Comparison of ENCODE assay signal across 9 mouse cellular contexts in genomic region chr5:125189625-125190024, GRCm38 (mm10). TPM values are rescaled to one million over a fixed set of nuclear protein-coding genes. Genes with fewer than 3 reads are reported as not detected.
DNase-seq lines count a peak whose midpoint lies in the region; ATAC-seq and TF ChIP-seq lines count a peak whose summit lies in the region.
"Had no signal": no experiment of that assay in that cellular context is flagged by ENCODE, and none has a peak within 500 bp of the region (broad histone marks: within the 10 kb centered on the region; RNA-seq: fewer than 3 reads in every experiment).

No protein-coding gene starts in this region.

- DNase-seq in midbrain, embryonic 10.5 days (ENCODE audit: low spot score), result peak; percentile 59
- peak; percentile 71 to 80 for DNase-seq in cerebellum, adult 18-20 months
- no peak for DNase-seq in forebrain, postnatal 0 days
- DNase-seq in kidney, adult 2 months, result peak; percentile 86
- peak; percentile 49 for DNase-seq in liver, adult 2 months (ENCODE audit: extremely low read depth, low read depth, low spot score)
- DNase-seq in testis, postnatal 14 days (ENCODE audit: low spot score), result peak; percentile 81

- H3K4me3 ChIP-seq in midbrain, embryonic 10.5 days, result no peak overlapping the region
- no peak overlapping the region for H3K4me3 ChIP-seq in midbrain, embryonic 15.5 days
- H3K4me3 ChIP-seq in forebrain, postnatal 0 days (ENCODE audit: low read depth, low read length), result no peak overlapping the region
- no peak overlapping the region for H3K4me3 ChIP-seq in kidney, adult 2 months (ENCODE audit: insufficient read depth, low read depth, low read length)
- no peak overlapping the region for H3K4me3 ChIP-seq in liver, adult 2 months (ENCODE audit: insufficient read depth, low read depth, low read length)
- H3K4me3 ChIP-seq: embryonic facial prominence, embryonic 13.5 days had no signal

- H3K9me3 ChIP-seq in midbrain, embryonic 10.5 days (replicated peaks), result peaks cover 4% of the 10 kb centered on the region; the same call in 1 of the 2 replicates
- H3K9me3 ChIP-seq in midbrain, embryonic 15.5 days, result no peaks in the 10 kb centered on the region
- no peaks in the 10 kb centered on the region for H3K9me3 ChIP-seq in forebrain, postnatal 0 days (ENCODE audit: low read length)
- H3K9me3 ChIP-seq: embryonic facial prominence, embryonic 13.5 days had no signal

- H3K4me1 ChIP-seq in midbrain, embryonic 10.5 days, result peaks cover 40% of the 10 kb centered on the region
- peaks cover 4% of the 10 kb centered on the region for H3K4me1 ChIP-seq in midbrain, embryonic 15.5 days
- H3K4me1 ChIP-seq in forebrain, postnatal 0 days (ENCODE audit: insufficient read depth), result no peaks in the 10 kb centered on the region
- H3K4me1 ChIP-seq in kidney, adult 2 months (ENCODE audit: control insufficient read depth, insufficient read depth, low read length), result no peaks in the 10 kb centered on the region
- H3K4me1 ChIP-seq in liver, adult 2 months (ENCODE audit: control insufficient read depth, insufficient read depth, low read length), result no peaks in the 10 kb centered on the region; the same call in 1 of the 2 replicates

- H3K4me2 ChIP-seq in midbrain, embryonic 15.5 days, result no peak overlapping the region
- H3K4me2 ChIP-seq in forebrain, postnatal 0 days (ENCODE audit: low read depth), result no peak overlapping the region
- H3K4me2 ChIP-seq: embryonic facial prominence, embryonic 13.5 days had no signal

- H3K27me3 ChIP-seq in midbrain, embryonic 10.5 days (ENCODE audit: low read depth, poor library complexity, severe bottlenecking), result peaks cover 32% of the 10 kb centered on the region
- no peaks in the 10 kb centered on the region for H3K27me3 ChIP-seq in midbrain, embryonic 15.5 days (replicated peaks)
- no peaks in the 10 kb centered on the region for H3K27me3 ChIP-seq in forebrain, postnatal 0 days (ENCODE audit: insufficient read depth, low read length)
- no peaks in the 10 kb centered on the region for H3K27me3 ChIP-seq in kidney, adult 2 months (replicated peaks; ENCODE audit: control insufficient read depth, insufficient read depth, low read length)
- H3K27me3 ChIP-seq in liver, adult 2 months (ENCODE audit: control insufficient read depth, insufficient read depth, low read length), result no peaks in the 10 kb centered on the region
- H3K27me3 ChIP-seq: embryonic facial prominence, embryonic 13.5 days had no signal

- ATAC-seq in midbrain, embryonic 15.5 days (replicated peaks), result no peak
- ATAC-seq in forebrain, postnatal 0 days, result peak; percentile 40; the same call in 1 of the 2 replicates
- peak; percentile 74 for ATAC-seq in neutrophil, adult 5-6 weeks (ENCODE audit: extremely low read depth, insufficient number of reproducible peaks, low FRiP score, poor library complexity, severe bottlenecking)

- no peak overlapping the region for H3K9ac ChIP-seq in midbrain, embryonic 15.5 days
- H3K9ac ChIP-seq in forebrain, postnatal 0 days, result no peak overlapping the region
- H3K9ac ChIP-seq in liver, adult 2 months (ENCODE audit: low read depth, low read length), result no peak overlapping the region
- H3K9ac ChIP-seq: embryonic facial prominence, embryonic 13.5 days had no signal

- no peaks in the 10 kb centered on the region for H3K79me2 ChIP-seq in liver, adult 2 months (ENCODE audit: control insufficient read depth, insufficient read depth, low read length)

- 45% methylated on average over 11 of the region's 11 CpGs for WGBS in midbrain, embryonic 10.5 days
- 50% methylated on average over 11 of the region's 11 CpGs for whole genome bisulfite sequencing in midbrain, embryonic 15.5 days
- 48% methylated on average over 11 of the region's 11 CpGs for WGBS in forebrain, postnatal 0 days
- 44% methylated on average over 11 of the region's 11 CpGs for WGBS in kidney, adult 2 months
- WGBS in liver, adult 2 months, result 41% methylated on average over 11 of the region's 11 CpGs

- no peak for TF ChIP-seq POLR2A in kidney, adult 2 months (IDR thresholded peaks at IDR 0.05; ENCODE audit: low read depth, low read length)
- TF ChIP-seq POLR2A in liver, adult 2 months (IDR thresholded peaks at IDR 0.05; ENCODE audit: extremely low read depth, insufficient read depth, low read length), result no peak

- TF ChIP-seq CTCF in forebrain, postnatal 0 days (IDR thresholded peaks at IDR 0.05; ENCODE audit: low read depth), result peak; percentile 70
- TF ChIP-seq CTCF in kidney, adult 2 months (conservative IDR thresholded peaks at IDR 0.05; ENCODE audit: insufficient read depth, insufficient read length, low read depth, low read length), result peak; percentile 87
- peak; percentile 94 for TF ChIP-seq CTCF in liver, adult 2 months (IDR thresholded peaks at IDR 0.05; ENCODE audit: low read depth, low read length)

- H3K27ac ChIP-seq in midbrain, embryonic 10.5 days (replicated peaks), result no peak overlapping the region
- no peak overlapping the region for H3K27ac ChIP-seq in midbrain, embryonic 15.5 days
- no peak overlapping the region for H3K27ac ChIP-seq in forebrain, postnatal 0 days (ENCODE audit: low read depth, low read length)
- no peak overlapping the region for H3K27ac ChIP-seq in kidney, adult 2 months (ENCODE audit: insufficient read depth, low read depth, low read length)
- H3K27ac ChIP-seq in liver, adult 2 months (replicated peaks; ENCODE audit: insufficient read depth, low read depth, low read length), result no peak overlapping the region
- H3K27ac ChIP-seq: embryonic facial prominence, embryonic 13.5 days had no signal

- H3K36me3 ChIP-seq in midbrain, embryonic 10.5 days, result no peaks in the 10 kb centered on the region
- H3K36me3 ChIP-seq in midbrain, embryonic 15.5 days (replicated peaks), result no peaks in the 10 kb centered on the region
- no peaks in the 10 kb centered on the region for H3K36me3 ChIP-seq in forebrain, postnatal 0 days (ENCODE audit: insufficient read depth)
- H3K36me3 ChIP-seq in kidney, adult 2 months (ENCODE audit: control insufficient read depth, insufficient read depth, low read length), result no peaks in the 10 kb centered on the region
- H3K36me3 ChIP-seq in liver, adult 2 months (ENCODE audit: control insufficient read depth, insufficient read depth, low read length), result no peaks in the 10 kb centered on the region
- H3K36me3 ChIP-seq: embryonic facial prominence, embryonic 13.5 days had no signal

RNA-seq across cellular contexts. Expression of gene Ncor2, which starts 10.6 kb away (rescaled TPM):
- polyA plus RNA-seq in midbrain, embryonic 10.5 days (2016; fragmentation: Nextera tagmentation; extraction: Ambion mirVana), result 16.2 and 19.1 TPM in 2 replicates
- 25.6 and 27.6 TPM in 2 replicates for polyA plus RNA-seq in midbrain, embryonic 15.5 days (2015; fragmentation: Nextera tagmentation; extraction: Ambion mirVana)
- total RNA-seq in forebrain, postnatal 0 days (2014; rRNA removed), result 12.7 and 13.4 TPM in 2 replicates
- polyA plus RNA-seq in forebrain, postnatal 0 days (2015; fragmentation: Nextera tagmentation; extraction: Ambion mirVana), result 11.6 and 16.8 TPM in 2 replicates
- 32.0 and 38.8 TPM in 2 replicates for polyA plus RNA-seq in kidney, adult 2 months (2012; rRNA removed)
- total RNA-seq in liver, adult 2 months (2014; rRNA removed), result 7.1 and 9.4 TPM in 2 replicates
- 15.0 and 17.0 TPM in 2 replicates for polyA plus RNA-seq in liver, adult 2 months (2012; rRNA removed)
- total RNA-seq in neutrophil, adult 5-6 weeks (2017), result 16.9 and 23.6 TPM in 2 replicates
